Mouse (Mus musculus) induced T-regulatory cell, adult 2 months (primary cell): ENCODE measurements at regions not wholly inside any gene's neighbourhood (a gene's known extent, or its start where the extent isn't known, plus 50 kb on each side); places are given as distances from the start of the nearest gene placed in this dataset.

Source experiments
- DNase-seq: peaks from one replicate; pipeline ENCODE4 v3.0.0-alpha.2; 2012; ENCODE audit warnings: low read depth

GRCm38 (mm10) chr1:21132340-21132739, 53.3 kb upstream of the Tram2 start:
- DNase-seq, result no peak

- DNase-seq, result no peak
Observed at GRCm38 (mm10) chr1:21146961-21147360, 67.9 kb upstream of the Tram2 start.

GRCm38 (mm10) chr1:21161742-21162141, 56.6 kb upstream of the Tmem14a start:
- peak; percentile 88 for DNase-seq

GRCm38 (mm10) chr1:21166287-21166733, 52.1 kb upstream of the Tmem14a start:
- DNase-seq, result peak; percentile 76

GRCm38 (mm10) chr1:21166762-21167161, 51.6 kb upstream of the Tmem14a start:
- no peak for DNase-seq
